Mouse (Mus musculus): ENCODE data around the gene Lrg1.
A peak's percentile ranks its signal among the peaks of the same experiment; 100 is the strongest.

DNA sequence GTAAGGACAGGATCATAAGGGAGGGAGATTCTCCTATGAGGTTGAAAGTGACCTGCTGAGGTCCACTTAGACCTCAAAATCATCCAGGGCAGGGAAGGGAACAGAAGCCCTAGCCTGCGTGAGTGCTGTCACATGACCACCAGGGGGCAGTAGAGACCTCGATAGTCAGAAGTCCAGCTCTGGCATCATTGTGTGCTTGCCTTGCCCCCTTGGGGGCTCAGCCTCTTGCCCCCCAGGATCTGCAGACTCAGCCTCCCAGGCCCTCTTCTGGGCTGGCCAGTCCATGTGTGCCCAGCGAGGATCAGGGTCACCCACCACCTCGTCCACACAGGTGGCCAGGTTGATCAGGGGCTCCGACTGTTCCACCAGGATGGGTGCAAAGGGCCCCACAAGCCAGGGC is 9.9 kb downstream of the Lrg1 start:
- TF ChIP-seq CTCF (IDR thresholded peaks at IDR 0.05; ENCODE audit: low read depth, low read length) (peak; percentile 91), POLR2A (IDR thresholded peaks at IDR 0.05; ENCODE audit: borderline replicate concordance, low read depth, low read length) (no peak)

All from bone marrow macrophage, adult 2 months (primary cell).